Mouse (Mus musculus) erythroid progenitor cell, adult 5-6 weeks (primary cell): ENCODE measurements around the gene Shmt2. TPM values are rescaled to one million over a fixed set of nuclear protein-coding genes. Genes with fewer than 3 reads are reported as not detected.

Experiments used
- ATAC-seq: replicated peaks from 2 replicates; pipeline ENCODE4 v1.8.0; 2016; ENCODE audit warnings: moderate number of reproducible peaks, mild to moderate bottlenecking, moderate TSS enrichment, inconsistent platforms; ENCODE audit not compliant: poor library complexity, low FRiP score, severe bottlenecking
- total RNA-seq, 2 experiments: library from RNA; stranded (forward) in 1 of 2; stranded (reverse) in 1 of 2; fragments of 150-400 nt in 1 of 2; fragments of 186-747, 209-891 nt in 1 of 2; gene quantifications; 2 replicates each; pipeline versions ENCODE4 v1.2.3 to v1.2.4; 2015 to 2017; ENCODE audit warnings: low replicate concordance in 2 of 2

The Shmt2 gene
- total RNA-seq (2015; ENCODE audit: low replicate concordance) = 17.2 and 28.1 TPM in 2 replicates
- 21.4 and 24.8 TPM in 2 replicates for total RNA-seq (2017; ENCODE audit: low replicate concordance)

GRCm38 (mm10) chr10:127522088-127522581 lies at the start of gene Shmt2:
Gene Shmt2, minus strand, starts transcription at chr10:127522444.
- ATAC-seq = peak; percentile 57

- ATAC-seq = peak; percentile 64
These were observed 48.8 kb upstream of the Shmt2 start for GRCm38 (mm10) chr10:127570937-127571641.

GRCm38 (mm10) chr10:127570384-127570783 lies 48.1 kb upstream of the Shmt2 start:
- peak; percentile 89 for ATAC-seq

- ATAC-seq = peak; percentile 63
These were observed 47.2 kb upstream of the Shmt2 start for GRCm38 (mm10) chr10:127569450-127569849.

GRCm38 (mm10) chr10:127566553-127567326 lies 44.5 kb upstream of the Shmt2 start:
- ATAC-seq = no peak

- no peak for ATAC-seq
These were observed 42.1 kb upstream of the Shmt2 start for GRCm38 (mm10) chr10:127564301-127564700.

GRCm38 (mm10) chr10:127563840-127564239 lies 41.6 kb upstream of the Shmt2 start:
- no peak for ATAC-seq

GRCm38 (mm10) chr10:127561145-127561544 lies 38.9 kb upstream of the Shmt2 start:
- ATAC-seq = no peak

GRCm38 (mm10) chr10:127557397-127557796 lies 35.2 kb upstream of the Shmt2 start:
- no peak for ATAC-seq

- ATAC-seq = peak; percentile 41; the same call in 1 of the 2 replicates
These were observed 33.5 kb upstream of the Shmt2 start for GRCm38 (mm10) chr10:127555703-127556102.

GRCm38 (mm10) chr10:127549892-127550291 lies 27.6 kb upstream of the Shmt2 start:
- no peak for ATAC-seq

- no peak for ATAC-seq
These were observed 26.0 kb upstream of the Shmt2 start for GRCm38 (mm10) chr10:127548236-127548635.

GRCm38 (mm10) chr10:127546505-127546904 lies 24.3 kb upstream of the Shmt2 start:
- no peak for ATAC-seq

- no peak for ATAC-seq
These were observed 22.1 kb upstream of the Shmt2 start for GRCm38 (mm10) chr10:127544375-127544774.

- ATAC-seq = no peak
These were observed 21.7 kb upstream of the Shmt2 start for GRCm38 (mm10) chr10:127543916-127544315.

GRCm38 (mm10) chr10:127542720-127543119 lies 20.5 kb upstream of the Shmt2 start:
- no peak for ATAC-seq

- ATAC-seq = no peak
These were observed 19.8 kb upstream of the Shmt2 start for GRCm38 (mm10) chr10:127542084-127542483.

GRCm38 (mm10) chr10:127541510-127541909 lies 19.3 kb upstream of the Shmt2 start:
- ATAC-seq = no peak

- ATAC-seq = peak; percentile 75
These were observed 15.8 kb upstream of the Shmt2 start for GRCm38 (mm10) chr10:127537854-127538583.
